Mouse (Mus musculus): ENCODE measurements around the gene Hpn. TPM values are rescaled to one million over a fixed set of nuclear protein-coding genes. Genes with fewer than 3 reads are reported as not detected.
A peak's percentile ranks its signal among the peaks of the same experiment; 100 is the strongest.

Gene Hpn
- polyA plus RNA-seq, 1 experiment from 2014 or later, result 3.1 TPM

DNA sequence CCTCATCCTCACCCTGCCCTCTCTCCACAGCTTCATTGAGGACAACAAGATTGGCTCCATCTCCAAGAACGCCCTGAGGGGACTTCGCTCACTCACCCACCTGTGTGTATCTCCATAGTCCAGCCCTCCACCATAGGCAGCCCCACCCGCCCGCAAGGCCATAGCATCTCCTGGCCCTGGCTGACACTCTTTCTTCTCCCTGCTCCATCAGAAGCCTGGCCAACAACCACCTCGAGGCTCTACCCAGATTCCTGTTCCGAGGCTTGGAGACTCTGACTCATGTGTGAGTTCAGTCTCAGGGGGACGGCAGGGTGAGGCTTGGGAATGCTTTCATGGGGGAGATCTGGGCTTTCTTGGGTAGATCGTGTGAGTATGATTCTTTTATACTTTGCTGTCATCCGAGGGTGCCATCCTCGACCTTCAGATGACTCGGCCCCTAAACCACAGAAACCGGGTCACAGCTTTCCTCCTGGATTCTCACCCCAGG, 52.0 kb downstream of the Hpn start:
- peaks cover 15% of the 10 kb centered on the region for H3K4me1 ChIP-seq
- no peaks in the 10 kb centered on the region for H3K9me3 ChIP-seq (replicated peaks)
- WGBS, result 89% methylated on average over 12 of the region's 12 CpGs
- H3K27ac ChIP-seq, result no peak overlapping the region
- no peak for DNase-seq (ENCODE audit: low spot score)
- no peaks in the 10 kb centered on the region for H3K27me3 ChIP-seq (ENCODE audit: low read depth, poor library complexity, severe bottlenecking)
- H3K36me3 ChIP-seq, result no peaks in the 10 kb centered on the region
- H3K4me3 ChIP-seq, result no peak overlapping the region

DNA sequence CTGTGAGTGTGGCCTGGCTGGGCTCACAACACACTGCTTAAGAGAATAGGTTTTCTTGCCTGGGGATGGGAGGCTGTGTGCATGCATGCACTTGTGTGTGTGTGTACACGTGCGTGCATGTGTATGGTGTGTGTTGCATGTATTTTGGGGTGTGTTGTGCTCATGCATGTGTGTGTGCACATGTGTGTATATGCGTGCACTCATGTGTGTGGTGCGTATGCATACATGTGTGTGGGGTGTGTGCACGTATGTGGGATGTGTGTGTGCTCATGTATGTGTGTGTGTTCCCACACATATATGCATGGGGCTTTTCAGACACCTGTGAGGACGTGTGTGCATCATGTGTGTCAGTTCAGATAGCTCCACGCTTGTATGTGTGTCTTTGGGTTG, 54.5 kb downstream of the Hpn start:
- Histone ChIP-seq H3K27me3 (ENCODE audit: low read depth, poor library complexity, severe bottlenecking) (no peaks in the 10 kb centered on the region), H3K4me1 (peaks cover 10% of the 10 kb centered on the region), H3K9me3 (replicated peaks) (no peaks in the 10 kb centered on the region), H3K36me3 (no peaks in the 10 kb centered on the region), H3K4me3 (no peak overlapping the region), H3K27ac (no peak overlapping the region)
- DNase-seq (ENCODE audit: low spot score), result no peak
- 86% methylated on average over 7 of the region's 7 CpGs for WGBS

DNA sequence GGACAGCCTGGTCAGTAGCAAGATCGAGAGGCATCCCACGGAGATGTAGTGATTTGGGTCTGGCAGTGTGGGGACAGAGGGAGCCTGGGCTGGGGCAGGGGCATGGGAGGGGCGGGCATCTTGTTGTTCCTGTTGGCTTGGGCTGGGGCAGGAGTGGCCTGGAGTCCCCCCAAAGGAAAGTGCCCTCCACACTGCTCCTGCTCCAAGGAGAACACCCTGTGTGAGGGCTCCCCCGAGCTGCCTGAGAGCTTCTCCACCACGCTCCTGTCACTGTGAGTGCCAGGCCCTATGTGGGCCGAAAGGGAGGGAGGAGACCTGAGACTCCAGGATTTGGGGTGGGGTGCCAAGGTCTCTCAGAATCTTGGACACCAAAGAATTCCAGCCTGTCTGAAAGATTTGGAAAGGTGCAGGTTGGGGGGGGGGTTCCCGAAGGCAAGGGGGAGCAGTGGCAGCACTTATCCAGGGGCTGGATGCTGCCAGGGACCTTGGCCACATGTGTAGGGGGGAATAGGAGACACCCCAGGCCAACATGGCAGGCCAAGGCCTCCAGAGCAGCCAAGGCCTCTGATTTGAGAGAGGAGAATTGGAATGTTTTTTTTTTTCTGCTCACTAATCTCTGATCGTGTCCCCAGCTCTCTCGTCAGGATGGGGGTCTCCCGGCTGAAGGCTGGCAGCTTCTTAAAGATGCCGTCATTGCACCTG, 55.0 kb downstream of the Hpn start:
- Histone ChIP-seq H3K4me3 (no peak overlapping the region), H3K27ac (peak overlapping the region; percentile 46; the same call in 1 of the 2 replicates), H3K9me3 (replicated peaks) (no peaks in the 10 kb centered on the region), H3K27me3 (ENCODE audit: low read depth, poor library complexity, severe bottlenecking) (peaks cover 1% of the 10 kb centered on the region; the same call in 1 of the 2 replicates), H3K36me3 (no peaks in the 10 kb centered on the region), H3K4me1 (peaks cover 15% of the 10 kb centered on the region)
- WGBS, result 74% methylated on average over 11 of the region's 11 CpGs
- DNase-seq (ENCODE audit: low spot score), result no peak

DNA sequence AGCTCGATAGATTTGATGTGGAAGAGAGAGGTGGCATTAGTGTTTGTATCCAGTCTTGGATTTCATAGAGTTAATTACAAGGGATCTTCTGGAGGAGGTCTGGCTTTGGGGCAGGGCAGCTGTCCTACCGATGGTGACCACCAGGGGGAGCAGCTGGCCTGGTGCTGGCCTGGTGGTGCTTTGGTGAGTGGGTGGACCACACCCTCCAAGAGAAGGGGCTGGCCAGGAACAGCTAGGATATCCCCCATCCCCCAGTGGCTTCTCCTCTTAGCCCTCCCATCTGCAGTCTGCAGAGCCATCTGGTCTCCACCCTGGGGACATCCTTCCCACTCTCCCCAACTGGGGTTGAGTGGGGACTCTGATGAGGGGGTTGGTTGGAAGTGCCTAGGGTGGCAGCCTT, 56.0 kb downstream of the Hpn start, which contains the start of gene Lgi4:
Gene Lgi4 (plus strand): TSS at position 235 of the 400 bp plus-strand sequence.
- WGBS, result 7% methylated on average over 2 of the region's 2 CpGs
- no peaks in the 10 kb centered on the region for H3K9me3 ChIP-seq (replicated peaks)
- H3K27ac ChIP-seq, result peak within 1 kb of the TSS; percentile 46; the same call in 1 of the 2 replicates

DNA sequence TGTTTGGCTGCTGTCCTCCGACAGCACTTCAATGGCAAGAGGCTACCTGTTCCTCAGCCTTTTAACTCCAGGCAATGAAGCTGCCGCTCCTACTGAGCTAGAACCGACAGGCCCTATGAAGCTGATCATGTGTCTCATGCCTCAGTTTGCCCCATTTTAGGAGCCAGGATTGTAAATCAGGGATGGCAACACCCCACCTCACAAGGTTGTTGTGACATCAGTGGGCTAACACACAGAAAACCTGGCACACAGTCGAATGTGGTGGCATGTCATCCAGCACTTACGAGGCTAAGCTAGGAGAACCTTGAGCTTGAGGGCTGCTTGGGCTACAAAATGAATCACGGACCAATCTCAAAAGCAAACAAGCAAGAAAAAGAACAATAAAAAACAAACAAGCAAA, 56.9 kb downstream of the Hpn start:
- Histone ChIP-seq H3K4me3 (no peak overlapping the region), H3K27me3 (ENCODE audit: low read depth, poor library complexity, severe bottlenecking) (peaks cover 20% of the 10 kb centered on the region), H3K27ac (no peak overlapping the region), H3K4me1 (peaks cover 25% of the 10 kb centered on the region), H3K9me3 (replicated peaks) (no peaks in the 10 kb centered on the region), H3K36me3 (no peaks in the 10 kb centered on the region)
- no peak for DNase-seq (ENCODE audit: low spot score)
- 86% methylated on average over 6 of the region's 6 CpGs for WGBS

More for the DNA sequence above, 56.0 kb downstream of the Hpn start, which contains the start of gene Lgi4:
- H3K4me1 ChIP-seq, result peaks cover 22% of the 10 kb centered on the region
- H3K4me3 ChIP-seq, result no peak within 1 kb of the TSS
- no peaks in the 10 kb centered on the region for H3K36me3 ChIP-seq
- peaks cover 11% of the 10 kb centered on the region for H3K27me3 ChIP-seq (ENCODE audit: low read depth, poor library complexity, severe bottlenecking)
- peak; percentile 91 for DNase-seq (ENCODE audit: low spot score)

DNA sequence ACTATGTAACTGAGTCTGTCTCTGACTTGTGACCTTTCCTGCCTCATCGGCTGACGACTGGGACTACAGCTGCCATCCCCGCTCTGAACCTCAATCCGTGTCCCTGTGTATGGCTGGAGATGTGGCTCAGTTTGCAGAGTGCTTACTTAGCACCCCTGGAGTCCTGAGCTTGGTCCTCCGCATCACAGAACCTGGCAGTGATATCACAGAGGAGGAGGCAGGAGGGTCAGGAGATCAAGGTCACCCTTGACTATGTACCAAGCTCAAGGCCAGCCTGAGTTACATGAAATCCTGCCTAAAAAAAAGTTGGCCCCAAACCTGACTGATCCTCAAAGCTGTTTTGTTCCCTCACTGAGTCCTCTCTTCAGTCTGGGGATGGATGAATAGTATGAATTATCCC, 57.4 kb downstream of the Hpn start:
- WGBS, result 69% methylated on average over 5 of the region's 5 CpGs
- Histone ChIP-seq H3K27ac (no peak overlapping the region; the same call in 1 of the 2 replicates), H3K4me1 (peaks cover 30% of the 10 kb centered on the region), H3K9me3 (replicated peaks) (no peaks in the 10 kb centered on the region), H3K36me3 (no peaks in the 10 kb centered on the region), H3K27me3 (ENCODE audit: low read depth, poor library complexity, severe bottlenecking) (peaks cover 25% of the 10 kb centered on the region), H3K4me3 (no peak overlapping the region)
- DNase-seq (ENCODE audit: low spot score), result no peak

DNA sequence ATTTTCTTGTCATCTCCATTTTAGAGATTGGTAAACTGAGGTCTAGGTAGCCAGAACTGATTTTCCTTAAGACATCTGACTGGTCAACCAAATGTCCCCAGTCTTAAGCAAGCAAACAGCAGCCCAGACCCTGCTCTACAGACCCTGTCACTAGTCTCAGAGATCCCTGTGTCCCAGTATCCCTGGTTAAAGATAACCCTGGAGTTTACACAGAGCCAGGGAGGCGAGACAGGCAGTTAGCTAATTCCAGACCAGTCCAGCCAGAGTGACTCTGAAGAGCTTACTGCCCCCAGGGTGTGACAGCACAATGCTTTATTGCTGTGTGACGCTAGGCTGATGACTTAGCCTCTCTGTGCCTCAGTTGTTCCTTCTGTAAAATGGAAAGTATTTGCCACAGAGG, 58.0 kb downstream of the Hpn start, which contains the start of gene Fxyd1:
Gene Fxyd1 (minus strand): TSS at position 129 of the 400 bp plus-strand sequence.
- 59% methylated on average over 2 of the region's 2 CpGs for WGBS
- peak within 1 kb of the TSS; percentile 80; the same call in 1 of the 2 replicates for H3K27ac ChIP-seq
- no peaks in the 10 kb centered on the region for H3K9me3 ChIP-seq (replicated peaks)
- DNase-seq (ENCODE audit: low spot score), result no peak
- H3K4me3 ChIP-seq, result no peak within 1 kb of the TSS
- H3K27me3 ChIP-seq (ENCODE audit: low read depth, poor library complexity, severe bottlenecking), result peaks cover 31% of the 10 kb centered on the region
- no peaks in the 10 kb centered on the region for H3K36me3 ChIP-seq
- H3K4me1 ChIP-seq, result peaks cover 36% of the 10 kb centered on the region

DNA sequence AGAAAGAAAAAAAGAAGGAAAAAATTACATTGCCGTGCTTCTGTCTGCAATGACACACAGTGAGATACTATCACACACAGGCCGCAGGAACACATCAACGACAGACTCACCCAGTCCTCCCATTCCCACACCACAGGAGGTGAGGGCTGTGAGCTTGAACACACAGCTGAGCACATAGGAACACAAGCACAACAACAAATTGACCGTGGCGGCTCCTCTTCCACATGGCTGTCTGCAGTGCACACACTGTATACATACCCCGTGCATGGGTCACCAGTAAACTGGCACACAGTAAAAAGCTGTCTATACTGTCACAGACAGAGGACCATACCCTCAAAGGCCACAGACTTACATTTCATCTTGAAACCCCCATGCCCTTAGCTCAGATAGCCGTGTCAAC, 58.6 kb downstream of the Hpn start:
- Histone ChIP-seq H3K27ac (no peak overlapping the region), H3K27me3 (ENCODE audit: low read depth, poor library complexity, severe bottlenecking) (peaks cover 38% of the 10 kb centered on the region), H3K9me3 (replicated peaks) (no peaks in the 10 kb centered on the region), H3K36me3 (no peaks in the 10 kb centered on the region), H3K4me1 (peaks cover 43% of the 10 kb centered on the region), H3K4me3 (no peak overlapping the region)
- no peak for DNase-seq (ENCODE audit: low spot score)
- 87% methylated on average over 7 of the region's 7 CpGs for WGBS

DNA sequence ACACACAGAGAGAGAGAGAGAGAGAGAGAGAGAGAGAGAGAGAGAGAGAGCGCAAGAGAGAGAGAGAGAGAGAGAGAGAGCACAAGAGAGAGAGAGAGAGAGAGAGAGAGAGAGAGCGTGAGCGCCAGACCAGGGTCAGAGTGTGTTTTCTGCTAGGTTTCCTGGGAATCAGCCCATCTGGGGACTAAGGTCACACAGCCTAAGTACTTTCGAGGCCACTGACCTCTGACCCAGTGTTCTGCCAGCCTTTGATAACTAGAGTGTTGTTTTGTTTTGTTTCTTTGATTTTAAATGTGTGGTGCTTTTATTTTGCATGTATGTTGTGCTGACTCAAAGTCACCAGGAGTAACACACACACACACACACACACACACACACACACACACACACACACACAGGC, 59.2 kb downstream of the Hpn start:
- Histone ChIP-seq H3K36me3 (no peaks in the 10 kb centered on the region), H3K9me3 (replicated peaks) (no peaks in the 10 kb centered on the region), H3K4me1 (peaks cover 48% of the 10 kb centered on the region), H3K27me3 (ENCODE audit: low read depth, poor library complexity, severe bottlenecking) (peaks cover 43% of the 10 kb centered on the region), H3K27ac (peak overlapping the region; percentile 80), H3K4me3 (peak overlapping the region; percentile 35)
- DNase-seq (ENCODE audit: low spot score), result no peak
- WGBS, result 20% methylated on average over 3 of the region's 4 CpGs

DNA sequence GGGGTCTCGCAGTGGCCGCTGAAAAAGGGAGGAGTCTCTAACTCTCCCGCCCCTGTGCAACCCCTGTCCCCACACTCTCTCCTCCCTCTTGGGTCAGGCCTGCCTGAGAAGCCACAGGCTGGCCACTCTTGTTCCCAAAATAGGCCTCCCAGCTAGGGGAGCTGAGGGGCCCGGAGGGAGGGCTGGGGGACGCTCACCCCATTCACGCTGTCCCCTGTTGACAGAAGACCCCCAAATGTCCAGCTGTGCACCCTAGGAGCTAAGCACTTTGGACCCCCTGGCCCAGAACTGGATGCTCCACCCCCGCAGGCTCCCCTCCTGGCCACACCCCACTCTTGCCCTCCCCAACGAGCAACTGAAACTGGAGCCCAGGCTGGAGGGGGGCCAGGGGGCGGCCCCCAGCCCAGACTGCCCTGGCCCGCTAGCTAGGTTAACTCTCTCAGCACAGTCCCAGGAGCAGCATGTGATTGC, 59.7 kb downstream of the Hpn start:
- Histone ChIP-seq H3K27me3 (ENCODE audit: low read depth, poor library complexity, severe bottlenecking) (peaks cover 48% of the 10 kb centered on the region), H3K9me3 (replicated peaks) (no peaks in the 10 kb centered on the region), H3K36me3 (no peaks in the 10 kb centered on the region), H3K27ac (peak overlapping the region; percentile 80), H3K4me1 (peaks cover 53% of the 10 kb centered on the region), H3K4me3 (peak overlapping the region; percentile 35)
- WGBS, result 8% methylated on average over 10 of the region's 10 CpGs
- DNase-seq (ENCODE audit: low spot score), result peak; percentile 61

DNA sequence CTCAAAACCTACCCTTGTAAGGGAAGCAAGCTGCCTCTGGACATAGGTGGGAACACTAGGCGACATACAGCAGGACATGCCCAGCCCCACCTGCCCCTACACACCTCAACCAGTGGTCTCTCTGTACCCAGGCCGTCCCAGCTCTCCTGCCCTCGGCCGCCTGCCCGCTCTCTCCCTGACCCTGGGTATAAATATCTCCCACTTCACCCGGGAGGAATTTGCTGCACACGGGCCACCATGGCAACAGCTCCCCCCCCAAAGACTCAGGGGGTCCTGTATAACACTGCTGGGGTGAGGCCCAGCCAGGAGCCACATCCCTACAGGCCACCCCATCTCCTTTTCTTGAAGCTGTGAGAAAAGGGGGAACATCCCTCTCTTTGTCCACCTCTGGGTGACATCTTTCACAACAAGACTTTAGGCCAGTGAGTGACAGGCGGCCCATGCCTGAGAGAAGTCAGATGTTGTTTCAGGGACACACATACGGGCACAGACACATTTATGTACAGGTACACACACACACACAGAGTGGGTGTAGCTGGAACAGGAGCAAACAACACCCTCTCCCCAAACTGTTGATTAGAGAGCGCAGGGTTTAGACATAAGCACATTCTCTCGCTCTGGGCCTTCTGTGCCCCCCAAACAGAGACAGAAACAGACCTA, 60.3 kb downstream of the Hpn start:
- H3K4me1 ChIP-seq, result peaks cover 59% of the 10 kb centered on the region
- no peaks in the 10 kb centered on the region for H3K36me3 ChIP-seq
- H3K4me3 ChIP-seq, result peak overlapping the region; percentile 35
- WGBS, result 56% methylated on average over 11 of the region's 11 CpGs
- peak overlapping the region; percentile 80 for H3K27ac ChIP-seq
- DNase-seq (ENCODE audit: low spot score), result no peak
- H3K9me3 ChIP-seq (replicated peaks), result no peaks in the 10 kb centered on the region
- H3K27me3 ChIP-seq (ENCODE audit: low read depth, poor library complexity, severe bottlenecking), result peaks cover 54% of the 10 kb centered on the region

DNA sequence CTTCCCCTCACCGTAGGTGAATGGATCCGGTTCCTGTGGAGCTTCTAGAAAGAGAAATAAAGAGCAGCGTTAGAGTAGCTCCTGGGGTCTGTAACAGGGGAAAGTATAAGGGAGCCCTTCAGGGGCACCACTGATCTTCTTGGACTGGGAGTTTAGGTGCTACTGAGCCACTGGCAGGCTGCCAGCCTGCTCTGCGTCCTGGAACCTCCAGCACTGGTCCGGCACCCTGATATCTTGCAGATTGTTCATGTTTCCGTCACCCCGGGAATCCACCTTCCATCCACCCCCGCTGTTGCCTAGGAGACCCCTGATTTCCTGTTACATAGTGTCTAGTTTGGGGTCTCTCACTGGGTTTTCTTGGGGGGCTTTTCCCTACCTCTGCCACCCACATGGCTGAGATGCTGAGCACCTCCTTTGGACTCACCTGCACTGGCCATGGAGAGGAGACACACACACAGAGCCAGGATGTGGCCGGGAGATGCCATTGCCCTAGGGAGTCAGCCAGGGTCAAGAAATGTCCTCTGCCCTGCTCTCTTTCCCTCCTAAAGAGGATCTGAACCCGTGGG, 61.1 kb downstream of the Hpn start:
- Histone ChIP-seq H3K27me3 (ENCODE audit: low read depth, poor library complexity, severe bottlenecking) (peaks cover 63% of the 10 kb centered on the region), H3K36me3 (no peaks in the 10 kb centered on the region), H3K4me3 (no peak overlapping the region), H3K27ac (no peak overlapping the region; the same call in 1 of the 2 replicates), H3K4me1 (peaks cover 61% of the 10 kb centered on the region), H3K9me3 (replicated peaks) (no peaks in the 10 kb centered on the region)
- 33% methylated on average over 10 of the region's 10 CpGs for whole genome bisulfite sequencing
- DNase-seq (ENCODE audit: low spot score), result no peak

All from limb, embryonic 10.5 days (tissue).